Mouse (Mus musculus): Measurements from ENCODE around the gene Odaph. TPM values are rescaled to one million over a fixed set of nuclear protein-coding genes. Genes with fewer than 3 reads are reported as not detected.

The Odaph gene
- polyA plus RNA-seq, 1 experiment from 2014 or later: not detected

DNA sequence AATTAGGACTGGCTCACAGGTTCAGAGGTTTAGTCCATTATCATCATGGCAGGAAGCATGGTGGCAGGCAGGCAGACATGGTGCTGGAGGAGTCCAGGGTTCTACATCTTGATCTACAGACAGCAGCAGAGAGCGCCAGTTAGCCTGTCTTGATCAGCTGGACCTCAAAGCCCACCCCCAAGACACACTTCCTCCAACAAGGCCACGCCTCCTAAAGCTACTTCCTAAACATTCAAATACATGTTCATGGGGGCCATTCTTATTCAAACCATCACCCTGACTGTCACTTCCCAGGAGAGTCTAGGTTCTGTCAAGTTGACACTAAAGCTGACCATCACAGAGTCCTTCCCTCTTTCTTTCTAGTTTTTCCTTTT is 9.9 kb upstream of the Odaph start:
- Histone ChIP-seq H3K27ac (ENCODE audit: low read depth, low read length) (no peak overlapping the region), H3K4me3 (ENCODE audit: low read depth, low read length) (no peak overlapping the region), H3K4me2 (no peak overlapping the region), H3K36me3 (ENCODE audit: control insufficient read depth, insufficient read depth, low read length) (no peaks in the 10 kb centered on the region), H3K4me1 (ENCODE audit: control insufficient read depth, insufficient read depth, low read length) (no peaks in the 10 kb centered on the region), H3K9me3 (replicated peaks; ENCODE audit: control insufficient read depth, low read length) (no peaks in the 10 kb centered on the region), H3K9ac (ENCODE audit: low read depth, low read length) (no peak overlapping the region), H3K27me3 (ENCODE audit: control insufficient read depth, insufficient read depth, low read length) (no peaks in the 10 kb centered on the region)
- no peak for ATAC-seq (replicated peaks; ENCODE audit: insufficient number of reproducible peaks, low FRiP score, low TSS enrichment)
- 81% methylated on average over 2 of the region's 2 CpGs for WGBS (ENCODE audit: insufficient replicate concordance)

DNA sequence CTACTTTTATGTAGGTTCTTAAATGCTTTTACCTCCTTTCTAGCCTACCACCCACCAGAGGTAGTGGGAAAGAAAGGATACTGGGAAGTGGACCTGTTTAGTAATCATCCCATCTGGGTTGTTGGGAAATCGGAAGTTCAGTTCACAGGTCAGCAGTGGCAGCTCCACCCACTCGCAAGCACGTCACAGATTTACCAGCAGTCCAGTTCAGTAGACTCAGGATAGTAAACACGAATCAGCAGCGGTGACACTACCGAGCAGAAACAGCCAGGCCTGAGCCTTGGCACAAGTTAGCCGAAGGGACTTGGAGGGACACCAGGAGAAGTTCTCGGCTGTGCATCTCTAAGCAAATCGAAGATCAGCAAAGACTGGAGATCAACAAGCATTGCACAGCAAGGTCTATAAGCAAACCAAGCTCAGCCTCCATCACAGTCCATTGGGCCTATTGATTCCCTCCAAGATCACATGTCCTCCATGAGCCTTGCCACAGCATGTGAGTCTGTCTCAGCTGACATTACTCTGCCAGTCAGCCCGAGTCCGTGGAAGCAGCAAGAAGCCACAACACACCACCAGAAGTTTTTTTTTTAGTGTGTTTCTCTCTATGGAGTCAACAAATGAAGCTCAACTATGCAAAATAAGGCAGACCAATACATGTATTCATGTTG is 6.0 kb upstream of the Odaph start:
- Histone ChIP-seq H3K4me2 (no peak overlapping the region), H3K4me3 (ENCODE audit: low read depth, low read length) (no peak overlapping the region), H3K27ac (ENCODE audit: low read depth, low read length) (no peak overlapping the region), H3K4me1 (ENCODE audit: control insufficient read depth, insufficient read depth, low read length) (no peaks in the 10 kb centered on the region), H3K27me3 (ENCODE audit: control insufficient read depth, insufficient read depth, low read length) (no peaks in the 10 kb centered on the region), H3K36me3 (ENCODE audit: control insufficient read depth, insufficient read depth, low read length) (no peaks in the 10 kb centered on the region), H3K9me3 (replicated peaks; ENCODE audit: control insufficient read depth, low read length) (no peaks in the 10 kb centered on the region), H3K9ac (ENCODE audit: low read depth, low read length) (no peak overlapping the region)
- no peak for ATAC-seq (replicated peaks; ENCODE audit: insufficient number of reproducible peaks, low FRiP score, low TSS enrichment)
- 85% methylated on average over 11 of the region's 11 CpGs for WGBS (ENCODE audit: insufficient replicate concordance)

DNA sequence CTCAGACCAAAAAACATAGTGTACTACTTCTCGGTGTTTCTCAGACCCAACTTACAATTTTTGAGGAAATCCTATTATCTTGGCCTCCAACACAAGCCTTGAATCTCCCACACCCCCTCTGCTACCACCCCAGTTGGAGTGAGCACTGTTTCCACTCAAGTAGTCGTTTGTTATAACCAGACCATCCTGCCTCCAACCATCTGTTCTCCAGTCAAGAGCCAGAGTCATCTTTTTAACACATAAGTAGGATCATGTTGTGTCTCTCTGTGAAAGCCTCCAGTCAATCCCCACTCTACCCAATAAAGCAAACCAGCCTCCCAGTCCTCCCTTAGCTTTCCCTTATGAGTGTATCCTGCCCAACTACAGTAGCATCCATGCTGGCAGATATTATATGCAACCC is 3.8 kb upstream of the Odaph start:
- Histone ChIP-seq H3K27me3 (ENCODE audit: control insufficient read depth, insufficient read depth, low read length) (no peaks in the 10 kb centered on the region), H3K27ac (ENCODE audit: low read depth, low read length) (no peak overlapping the region), H3K36me3 (ENCODE audit: control insufficient read depth, insufficient read depth, low read length) (no peaks in the 10 kb centered on the region), H3K9me3 (replicated peaks; ENCODE audit: control insufficient read depth, low read length) (no peaks in the 10 kb centered on the region), H3K9ac (ENCODE audit: low read depth, low read length) (no peak overlapping the region), H3K4me2 (no peak overlapping the region), H3K4me3 (ENCODE audit: low read depth, low read length) (no peak overlapping the region), H3K4me1 (ENCODE audit: control insufficient read depth, insufficient read depth, low read length) (no peaks in the 10 kb centered on the region)
- 64% methylated on average over 2 of the region's 2 CpGs for WGBS (ENCODE audit: insufficient replicate concordance)
- no peak for ATAC-seq (replicated peaks; ENCODE audit: insufficient number of reproducible peaks, low FRiP score, low TSS enrichment)

DNA sequence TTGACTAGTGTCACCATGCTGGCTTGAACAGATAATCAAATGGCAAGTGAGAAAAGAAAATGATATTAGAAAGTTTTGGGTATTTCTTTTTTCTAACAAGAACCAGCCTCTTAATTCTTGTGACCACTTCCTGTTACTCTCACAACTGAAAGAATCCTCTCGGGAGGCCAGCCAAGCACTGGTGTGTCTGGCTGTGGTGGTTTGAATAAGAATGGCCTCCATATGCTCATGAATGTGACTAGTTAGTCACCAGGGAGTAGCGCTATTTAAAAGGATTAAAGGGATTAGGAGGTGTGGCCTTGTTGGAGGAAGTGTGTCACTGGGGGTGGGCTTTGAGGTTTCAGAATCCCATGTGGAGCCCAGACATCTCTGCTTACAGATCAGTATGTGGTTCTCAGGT is 1.6 kb upstream of the Odaph start:
- Histone ChIP-seq H3K27ac (ENCODE audit: low read depth, low read length) (no peak overlapping the region), H3K4me1 (ENCODE audit: control insufficient read depth, insufficient read depth, low read length) (no peaks in the 10 kb centered on the region), H3K9ac (ENCODE audit: low read depth, low read length) (no peak overlapping the region), H3K36me3 (ENCODE audit: control insufficient read depth, insufficient read depth, low read length) (no peaks in the 10 kb centered on the region), H3K4me3 (ENCODE audit: low read depth, low read length) (no peak overlapping the region), H3K9me3 (replicated peaks; ENCODE audit: control insufficient read depth, low read length) (no peaks in the 10 kb centered on the region), H3K27me3 (ENCODE audit: control insufficient read depth, insufficient read depth, low read length) (no peaks in the 10 kb centered on the region), H3K4me2 (no peak overlapping the region)
- WGBS (ENCODE audit: insufficient replicate concordance): 55% methylated on average over 2 of the region's 2 CpGs
- ATAC-seq (replicated peaks; ENCODE audit: insufficient number of reproducible peaks, low FRiP score, low TSS enrichment): no peak

DNA sequence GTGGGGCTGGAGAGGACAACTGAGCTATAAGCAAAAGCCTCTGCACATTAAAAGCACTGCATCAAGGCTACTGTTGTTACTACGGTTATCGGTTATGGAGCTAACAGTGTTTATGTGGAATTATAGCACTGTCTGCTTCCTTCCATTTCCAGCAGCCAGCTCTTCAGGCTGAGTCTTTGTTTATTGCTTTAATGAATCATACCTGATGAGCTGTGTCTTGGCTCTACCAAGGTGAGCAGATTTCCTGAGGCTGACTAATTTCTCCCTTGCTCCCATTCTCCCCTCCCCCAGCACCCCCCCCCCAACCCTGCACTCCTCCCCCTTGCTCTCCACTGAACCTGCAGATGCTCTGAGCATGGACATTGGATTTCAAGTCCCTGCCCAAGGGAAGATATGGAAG is 524 bp downstream of the Odaph start:
- no peak for ATAC-seq (replicated peaks; ENCODE audit: insufficient number of reproducible peaks, low FRiP score, low TSS enrichment)
- WGBS (ENCODE audit: insufficient replicate concordance): 90% methylated on average over 2 of the region's 2 CpGs
- H3K4me1 ChIP-seq (ENCODE audit: control insufficient read depth, insufficient read depth, low read length): no peaks in the 10 kb centered on the region
- H3K4me2 ChIP-seq: no peak overlapping the region
- no peaks in the 10 kb centered on the region for H3K9me3 ChIP-seq (replicated peaks; ENCODE audit: control insufficient read depth, low read length)
- no peaks in the 10 kb centered on the region for H3K36me3 ChIP-seq (ENCODE audit: control insufficient read depth, insufficient read depth, low read length)
- no peak overlapping the region for H3K9ac ChIP-seq (ENCODE audit: low read depth, low read length)
- H3K27ac ChIP-seq (ENCODE audit: low read depth, low read length): no peak overlapping the region
- H3K4me3 ChIP-seq (ENCODE audit: low read depth, low read length): no peak overlapping the region
- no peaks in the 10 kb centered on the region for H3K27me3 ChIP-seq (ENCODE audit: control insufficient read depth, insufficient read depth, low read length)

DNA sequence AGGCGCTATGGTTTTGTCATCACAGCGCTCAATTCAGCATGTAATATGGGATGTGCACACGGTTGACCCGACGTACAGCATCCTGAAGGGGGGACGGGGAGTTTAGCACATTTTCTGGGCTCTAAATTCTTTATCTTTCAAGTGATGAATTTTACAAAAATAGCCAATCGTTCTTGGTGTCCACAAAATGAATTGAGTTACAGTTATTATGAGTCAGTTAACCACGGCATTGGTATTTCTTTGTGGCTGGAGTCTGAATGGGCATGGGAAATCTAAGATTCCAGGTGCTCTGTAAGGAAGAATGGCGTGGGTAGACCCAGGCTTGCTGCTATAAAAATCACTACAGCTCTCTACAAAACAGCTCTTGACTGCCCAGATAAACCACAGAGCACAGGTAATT is 2.0 kb downstream of the Odaph start:
- H3K4me1 ChIP-seq (ENCODE audit: control insufficient read depth, insufficient read depth, low read length): no peaks in the 10 kb centered on the region
- H3K9me3 ChIP-seq (replicated peaks; ENCODE audit: control insufficient read depth, low read length): no peaks in the 10 kb centered on the region
- no peak overlapping the region for H3K9ac ChIP-seq (ENCODE audit: low read depth, low read length)
- no peak for ATAC-seq (replicated peaks; ENCODE audit: insufficient number of reproducible peaks, low FRiP score, low TSS enrichment)
- no peak overlapping the region for H3K4me2 ChIP-seq
- WGBS (ENCODE audit: insufficient replicate concordance): 81% methylated on average over 9 of the region's 9 CpGs
- H3K4me3 ChIP-seq (ENCODE audit: low read depth, low read length): no peak overlapping the region
- H3K27me3 ChIP-seq (ENCODE audit: control insufficient read depth, insufficient read depth, low read length): no peaks in the 10 kb centered on the region
- H3K36me3 ChIP-seq (ENCODE audit: control insufficient read depth, insufficient read depth, low read length): no peaks in the 10 kb centered on the region
- no peak overlapping the region for H3K27ac ChIP-seq (ENCODE audit: low read depth, low read length)

DNA sequence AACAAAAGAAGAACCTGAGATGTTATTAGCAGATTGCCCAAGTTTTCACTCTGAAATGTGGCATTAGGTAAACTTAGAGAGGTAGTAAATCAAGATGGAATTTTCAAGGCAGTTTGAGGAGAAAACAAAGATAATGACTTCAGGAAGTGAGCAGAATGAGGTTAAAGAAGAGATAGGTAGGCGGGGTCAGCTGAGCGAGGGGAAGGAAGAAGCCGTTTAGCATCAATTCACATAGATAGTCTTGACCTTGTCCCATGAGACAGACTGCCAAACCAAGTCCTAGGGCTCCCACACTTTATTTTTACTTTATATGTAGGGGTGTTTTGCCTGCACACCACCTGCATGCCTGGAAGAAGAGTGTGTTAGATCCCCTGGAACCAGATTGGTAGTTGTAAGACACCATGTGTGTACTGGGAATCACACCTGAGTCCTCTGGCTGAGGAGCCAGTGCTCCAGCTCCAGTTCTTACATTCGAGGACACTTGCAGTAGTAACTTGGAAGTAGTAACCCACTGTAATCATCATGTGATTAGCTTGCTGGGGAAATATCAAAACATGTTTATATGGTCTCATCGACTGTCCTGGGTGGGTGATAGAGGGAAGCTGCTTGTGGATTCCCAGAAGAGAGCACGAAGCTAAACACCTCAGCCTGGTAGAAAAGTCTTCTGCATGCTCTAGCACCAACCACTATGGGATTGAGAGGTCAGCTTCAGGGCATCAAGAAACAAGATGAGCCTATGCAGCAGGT is 4.1 kb downstream of the Odaph start:
- Histone ChIP-seq H3K9me3 (replicated peaks; ENCODE audit: control insufficient read depth, low read length) (no peaks in the 10 kb centered on the region), H3K4me2 (no peak overlapping the region), H3K4me3 (ENCODE audit: low read depth, low read length) (no peak overlapping the region), H3K27ac (ENCODE audit: low read depth, low read length) (no peak overlapping the region), H3K9ac (ENCODE audit: low read depth, low read length) (no peak overlapping the region), H3K27me3 (ENCODE audit: control insufficient read depth, insufficient read depth, low read length) (no peaks in the 10 kb centered on the region), H3K36me3 (ENCODE audit: control insufficient read depth, insufficient read depth, low read length) (no peaks in the 10 kb centered on the region), H3K4me1 (ENCODE audit: control insufficient read depth, insufficient read depth, low read length) (no peaks in the 10 kb centered on the region)
- 72% methylated on average over 6 of the region's 6 CpGs for WGBS (ENCODE audit: insufficient replicate concordance)
- no peak for ATAC-seq (replicated peaks; ENCODE audit: insufficient number of reproducible peaks, low FRiP score, low TSS enrichment)

DNA sequence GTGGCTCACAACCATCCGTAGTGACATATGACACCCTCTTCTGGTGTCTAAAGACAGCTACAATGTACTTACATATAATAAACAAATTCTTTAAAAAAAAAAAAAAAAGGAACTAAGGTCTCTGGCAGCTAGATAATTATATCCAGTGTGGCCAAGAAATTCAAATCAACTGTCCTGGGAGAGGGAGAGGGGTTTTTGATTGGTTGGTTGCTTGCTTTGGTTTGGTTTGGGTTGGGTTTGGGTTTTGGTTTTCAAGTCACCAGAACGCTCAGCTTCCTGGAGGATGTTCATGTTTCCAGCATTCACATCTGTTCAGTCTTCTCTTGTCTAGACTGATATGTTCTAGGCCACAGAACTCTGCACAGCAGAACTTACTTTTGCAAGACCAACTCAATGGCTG is 5.8 kb downstream of the Odaph start:
- no peaks in the 10 kb centered on the region for H3K9me3 ChIP-seq (replicated peaks; ENCODE audit: control insufficient read depth, low read length)
- H3K4me1 ChIP-seq (ENCODE audit: control insufficient read depth, insufficient read depth, low read length): no peaks in the 10 kb centered on the region
- no peaks in the 10 kb centered on the region for H3K36me3 ChIP-seq (ENCODE audit: control insufficient read depth, insufficient read depth, low read length)
- H3K27ac ChIP-seq (ENCODE audit: low read depth, low read length): no peak overlapping the region
- ATAC-seq (replicated peaks; ENCODE audit: insufficient number of reproducible peaks, low FRiP score, low TSS enrichment): no peak
- no peak overlapping the region for H3K4me2 ChIP-seq
- H3K4me3 ChIP-seq (ENCODE audit: low read depth, low read length): no peak overlapping the region
- H3K27me3 ChIP-seq (ENCODE audit: control insufficient read depth, insufficient read depth, low read length): no peaks in the 10 kb centered on the region
- no peak overlapping the region for H3K9ac ChIP-seq (ENCODE audit: low read depth, low read length)
- WGBS (ENCODE audit: insufficient replicate concordance): 78% methylated on average over 2 of the region's 2 CpGs

DNA sequence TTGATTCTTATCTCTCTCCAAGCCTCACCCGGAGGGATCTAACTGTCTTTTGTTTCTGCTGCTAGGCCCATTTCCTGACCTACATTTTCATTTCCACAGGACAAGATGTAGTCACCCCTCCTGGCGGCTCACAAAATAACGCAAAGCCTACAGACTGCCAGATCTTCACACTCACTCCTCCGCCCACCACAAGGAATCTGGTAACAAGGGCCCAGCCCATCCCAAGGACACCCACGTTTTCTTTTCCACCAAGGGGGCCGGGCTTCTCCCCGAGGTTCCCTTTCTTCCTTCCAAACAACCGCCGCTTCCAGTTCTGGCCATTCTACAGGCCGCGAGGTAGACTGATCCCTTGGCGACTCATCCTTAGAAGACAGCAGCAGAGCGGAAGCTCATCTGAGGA is 7.3 kb downstream of the Odaph start:
- Histone ChIP-seq H3K36me3 (ENCODE audit: control insufficient read depth, insufficient read depth, low read length) (no peaks in the 10 kb centered on the region), H3K9ac (ENCODE audit: low read depth, low read length) (no peak overlapping the region), H3K4me2 (no peak overlapping the region), H3K27ac (ENCODE audit: low read depth, low read length) (no peak overlapping the region), H3K9me3 (replicated peaks; ENCODE audit: control insufficient read depth, low read length) (peaks cover 6% of the 10 kb centered on the region), H3K27me3 (ENCODE audit: control insufficient read depth, insufficient read depth, low read length) (no peaks in the 10 kb centered on the region), H3K4me1 (ENCODE audit: control insufficient read depth, insufficient read depth, low read length) (no peaks in the 10 kb centered on the region), H3K4me3 (ENCODE audit: low read depth, low read length) (no peak overlapping the region)
- no peak for ATAC-seq (replicated peaks; ENCODE audit: insufficient number of reproducible peaks, low FRiP score, low TSS enrichment)
- WGBS (ENCODE audit: insufficient replicate concordance): 59% methylated on average over 13 of the region's 13 CpGs
